Mouse (Mus musculus): ENCODE measurements around the gene Arhgap35.
"Not testable (repeated sequence)": the region's sequence is repeated elsewhere in the genome, so short reads cannot be mapped to it uniquely, and the experiment has no call there.

The Arhgap35 gene

DNA sequence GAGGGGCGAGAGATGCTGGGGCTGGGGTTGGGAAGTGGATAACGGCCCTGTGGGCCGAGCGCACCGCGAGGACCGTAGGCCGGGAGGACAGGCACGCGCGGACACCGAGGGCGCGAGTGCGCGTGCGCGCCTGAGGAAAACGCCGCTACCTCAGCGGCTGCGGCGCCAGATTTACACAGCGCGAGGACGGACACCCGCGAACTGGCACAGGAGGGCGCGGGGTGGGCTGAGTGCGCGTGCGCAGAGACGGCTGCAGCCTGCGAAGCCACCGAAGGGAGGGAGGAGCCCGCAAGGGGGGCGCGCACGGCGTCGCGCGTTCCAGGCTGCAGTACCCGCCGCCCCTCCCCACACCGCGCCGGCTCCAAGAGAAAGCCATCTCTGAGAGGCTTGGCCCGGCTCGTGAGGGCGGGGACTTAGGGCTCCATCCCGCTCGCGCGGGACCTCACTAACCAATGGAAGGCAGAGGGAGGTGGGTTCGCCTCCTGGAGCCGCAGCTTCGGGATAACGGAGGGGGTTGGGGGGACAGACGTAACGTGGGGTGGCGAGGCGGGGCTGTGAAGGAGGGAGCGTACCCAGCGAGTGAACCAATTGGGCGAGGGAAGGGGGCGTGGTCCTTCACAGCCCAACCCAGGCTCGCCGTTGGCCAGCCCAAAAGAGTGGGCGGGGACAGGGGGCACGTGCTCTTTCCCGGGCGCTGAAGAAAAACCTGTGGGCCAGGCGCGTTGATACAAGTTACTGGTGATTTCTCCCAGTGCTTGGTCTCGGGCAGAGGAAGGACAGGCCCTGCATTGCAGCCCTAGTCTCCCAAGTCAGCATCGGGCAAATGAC, at the start of gene Arhgap35:
Gene Arhgap35, minus strand, starts transcription at position 106 of the 828 bp plus-strand sequence.
- DNase-seq, result peak; percentile 99

DNA sequence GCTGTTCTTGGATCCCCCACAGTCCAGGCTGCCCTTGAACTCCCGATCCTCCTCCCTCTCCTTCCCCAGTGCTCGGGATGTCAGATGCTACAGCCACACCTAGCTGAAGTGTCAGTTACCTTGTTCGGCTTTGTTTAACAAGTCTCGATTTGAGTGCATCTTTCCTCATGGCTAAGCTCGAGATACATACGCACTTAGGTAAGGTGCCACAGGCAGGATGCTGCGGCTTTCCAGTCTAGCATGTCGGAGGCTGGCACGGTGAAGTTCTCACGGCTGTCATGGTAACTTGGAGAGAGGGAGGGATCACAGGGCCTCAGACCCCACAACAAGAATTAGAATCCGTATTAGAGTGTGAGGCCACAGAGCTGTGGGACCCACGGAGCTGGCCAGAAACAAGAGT, 29.5 kb upstream of the Arhgap35 start:
- no peak for DNase-seq

DNA sequence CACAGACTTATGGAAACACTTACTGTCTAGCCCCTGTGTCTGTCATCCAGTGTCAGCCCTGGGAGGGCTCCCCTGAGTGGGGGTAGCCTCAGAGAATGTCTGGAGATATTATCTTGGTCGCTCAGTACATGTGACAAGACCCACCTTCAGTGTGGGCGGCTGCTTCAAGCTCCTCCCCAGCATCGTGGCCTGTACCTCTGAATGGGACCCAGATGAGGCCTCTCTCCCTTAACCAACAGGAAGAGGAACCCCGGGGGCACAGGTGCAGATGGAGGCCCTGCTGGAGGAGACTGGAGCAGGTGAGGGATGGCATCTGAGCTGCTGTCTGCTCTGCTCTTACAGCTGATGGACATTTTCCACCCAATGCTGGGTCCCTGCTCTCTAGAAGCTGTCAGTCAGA, 28.3 kb upstream of the Arhgap35 start:
- DNase-seq, result not testable (repeated sequence)

DNA sequence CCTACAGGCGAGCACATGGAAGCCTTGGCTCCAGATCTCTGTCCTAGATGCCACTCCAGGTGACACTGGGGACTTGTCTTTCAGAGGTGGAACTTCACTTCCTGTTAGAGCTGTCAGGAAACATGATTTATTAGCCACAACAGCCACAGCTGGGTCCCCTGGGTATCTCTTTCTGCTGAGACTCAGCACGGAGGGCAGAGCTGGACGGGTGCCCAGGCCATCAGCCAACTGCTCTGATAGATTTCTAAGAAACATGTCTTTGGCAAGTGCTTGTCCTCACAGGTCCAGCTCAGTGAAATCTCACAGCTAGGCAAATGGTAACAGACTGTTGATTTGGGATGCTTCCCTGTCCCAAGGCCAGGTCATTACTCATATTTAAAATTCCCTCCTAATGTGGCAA, 24.2 kb upstream of the Arhgap35 start:
- DNase-seq, result peak; percentile 59

DNA sequence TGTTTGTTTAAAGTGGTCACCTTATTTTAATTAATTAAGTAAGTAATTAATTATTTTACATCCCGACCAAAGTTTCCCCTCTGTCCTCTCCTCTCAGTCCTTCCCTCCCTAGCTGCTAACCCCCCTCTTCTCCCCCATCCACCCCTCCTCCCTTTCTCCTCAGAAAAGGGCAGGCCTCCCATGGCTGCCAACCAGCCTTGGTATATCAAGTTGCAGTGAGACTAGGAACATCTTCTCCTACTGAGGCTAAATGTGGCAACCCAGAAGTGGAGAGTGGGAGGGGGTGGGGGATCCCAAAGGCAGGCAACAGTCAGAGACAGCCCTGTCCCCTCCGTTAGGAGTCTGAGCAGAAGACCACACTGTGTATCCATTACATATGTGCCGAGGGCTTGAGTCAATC, 20.3 kb upstream of the Arhgap35 start:
- DNase-seq, result no peak

DNA sequence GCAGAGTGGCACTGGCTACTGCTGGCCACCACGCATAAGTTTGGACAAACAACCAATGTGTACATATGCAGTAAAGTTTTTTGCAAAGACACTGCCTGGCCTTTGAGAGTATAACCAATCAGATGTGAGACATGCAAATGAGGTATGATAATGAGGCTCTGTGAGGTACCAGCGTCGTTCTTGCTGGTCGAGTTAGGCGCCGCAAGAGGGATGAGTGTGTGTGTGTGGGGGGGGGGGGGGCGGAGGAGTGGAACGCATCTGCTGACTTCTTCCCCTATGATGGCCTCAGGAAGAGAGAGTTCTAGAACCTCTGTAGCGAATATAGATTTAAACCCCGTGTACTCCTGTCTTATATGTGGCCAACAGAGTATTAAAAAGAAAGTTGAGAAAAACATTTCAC, 19.1 kb upstream of the Arhgap35 start:
- DNase-seq, result not testable (repeated sequence)

DNA sequence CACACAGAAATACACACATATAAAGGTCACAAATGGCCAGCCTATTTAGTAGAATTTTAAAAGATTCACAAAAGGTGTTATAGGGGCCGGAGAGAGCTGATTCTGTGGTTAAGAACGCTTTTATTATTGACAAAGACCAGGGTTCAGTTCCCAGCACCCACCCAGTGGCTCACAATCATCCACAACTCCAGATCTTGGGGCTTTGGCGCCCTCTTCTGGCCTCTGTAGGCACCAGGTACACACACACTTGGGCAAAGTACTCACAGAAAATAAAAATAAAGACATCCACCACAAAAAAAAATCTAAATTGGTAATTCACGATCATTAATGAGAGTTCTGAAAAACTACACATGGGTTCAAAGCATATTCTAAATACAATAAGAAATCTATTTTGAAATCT, 17.1 kb upstream of the Arhgap35 start:
- no peak for DNase-seq

DNA sequence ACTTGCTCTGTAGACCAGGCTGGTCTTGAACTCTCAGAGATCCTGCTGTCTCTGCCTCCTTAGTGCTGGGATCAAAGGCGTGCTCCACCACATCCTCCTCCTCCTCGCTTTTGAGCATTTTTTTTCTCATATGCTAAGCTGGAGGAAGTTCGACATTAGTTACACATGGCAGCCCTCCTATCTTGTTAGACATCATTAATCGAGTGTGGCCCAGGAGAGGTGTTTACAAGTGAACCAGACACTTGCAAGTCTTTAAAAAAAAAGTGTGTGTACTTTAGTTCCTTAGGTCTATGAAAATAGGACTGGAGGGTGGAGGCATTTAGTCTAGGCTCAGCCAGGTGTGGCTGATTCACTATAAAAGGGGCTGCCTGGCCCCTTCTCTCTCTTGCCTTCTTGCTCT, 16.2 kb upstream of the Arhgap35 start:
- no peak for DNase-seq

DNA sequence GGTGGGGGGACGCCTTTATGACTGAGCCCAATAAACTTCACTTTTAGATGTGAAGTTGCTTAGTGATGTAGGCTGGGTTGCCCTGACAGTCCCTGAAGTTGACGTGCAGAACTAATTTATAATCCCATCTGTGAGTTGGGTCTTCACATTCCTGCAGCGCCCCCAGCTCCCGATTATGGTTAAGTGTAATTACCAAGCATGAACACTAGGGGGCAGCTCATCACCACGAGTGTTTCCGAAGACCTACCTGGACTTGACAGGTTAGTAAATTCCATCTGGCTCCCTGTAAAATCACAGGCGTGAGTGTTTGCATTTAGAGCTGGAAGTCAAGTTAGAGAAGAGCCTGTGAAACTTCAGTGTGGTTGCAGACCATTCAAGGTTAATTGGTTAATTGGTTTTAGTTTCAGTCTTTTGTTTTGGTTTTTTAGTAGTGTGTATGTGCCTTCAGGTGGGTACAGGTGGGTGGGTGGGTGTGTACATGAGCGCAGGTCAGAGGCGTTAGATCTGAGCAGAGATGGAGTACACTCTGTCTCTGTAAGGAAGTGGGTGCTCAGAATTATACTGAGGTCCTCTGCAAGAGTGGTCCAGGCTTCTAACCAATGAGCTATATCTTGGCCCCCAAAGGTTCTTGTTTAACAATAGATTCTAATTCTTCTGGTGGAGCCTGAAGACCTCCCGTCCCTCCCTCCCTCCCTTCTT, 15.0 kb upstream of the Arhgap35 start:
- DNase-seq, result peak; percentile 29

DNA sequence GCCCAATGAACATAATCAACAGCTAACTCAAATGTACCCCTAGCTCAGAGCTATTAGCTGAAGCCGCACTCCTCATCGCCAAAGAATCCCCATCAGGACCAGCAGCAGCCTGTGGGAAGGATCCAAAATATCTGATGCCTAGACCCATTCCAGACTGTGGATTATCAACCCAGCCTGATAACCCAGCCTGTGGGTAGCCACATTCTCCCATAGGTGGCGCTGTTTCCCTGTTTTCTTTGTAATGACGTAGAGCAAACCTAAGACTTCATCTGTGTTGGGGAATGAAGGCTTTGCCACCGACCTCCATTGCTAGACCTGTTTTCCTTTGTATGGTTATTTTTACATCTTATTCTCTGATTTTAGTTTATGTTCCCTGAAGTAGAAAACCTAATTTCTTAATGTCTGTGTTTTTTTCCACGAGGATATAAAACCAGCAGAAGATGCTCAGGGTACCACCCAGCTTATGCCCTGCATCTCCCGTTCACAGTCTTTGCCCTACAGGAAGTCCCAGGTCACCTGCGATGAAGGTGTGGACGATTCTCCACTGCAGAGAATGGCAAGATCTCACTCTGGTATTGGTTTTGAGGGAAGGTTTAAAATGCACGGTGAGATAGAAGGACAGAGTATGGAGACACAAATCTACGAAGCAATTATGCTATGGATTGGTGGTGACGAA, 13.4 kb upstream of the Arhgap35 start:
- peak; percentile 73 for DNase-seq

DNA sequence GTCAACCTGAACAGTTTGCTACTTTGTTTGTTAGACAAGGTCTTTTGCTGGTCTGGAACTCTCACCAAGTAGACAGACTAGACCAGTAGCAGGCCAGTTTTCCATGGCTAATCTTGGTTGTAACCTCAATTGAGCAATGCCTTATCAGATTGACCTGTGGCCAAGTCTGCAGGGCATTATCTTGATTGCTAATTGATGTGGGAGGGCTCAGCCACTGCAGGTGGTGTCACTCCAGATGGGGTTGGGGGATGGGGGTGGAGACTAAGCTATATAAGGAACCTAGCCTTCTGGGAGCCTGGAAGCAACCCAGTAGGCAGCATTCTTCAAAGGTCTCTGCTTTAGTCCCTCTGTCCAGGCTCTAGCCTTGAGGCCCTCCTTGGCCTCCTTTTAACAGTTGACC, 8.9 kb upstream of the Arhgap35 start:
- DNase-seq, result no peak

DNA sequence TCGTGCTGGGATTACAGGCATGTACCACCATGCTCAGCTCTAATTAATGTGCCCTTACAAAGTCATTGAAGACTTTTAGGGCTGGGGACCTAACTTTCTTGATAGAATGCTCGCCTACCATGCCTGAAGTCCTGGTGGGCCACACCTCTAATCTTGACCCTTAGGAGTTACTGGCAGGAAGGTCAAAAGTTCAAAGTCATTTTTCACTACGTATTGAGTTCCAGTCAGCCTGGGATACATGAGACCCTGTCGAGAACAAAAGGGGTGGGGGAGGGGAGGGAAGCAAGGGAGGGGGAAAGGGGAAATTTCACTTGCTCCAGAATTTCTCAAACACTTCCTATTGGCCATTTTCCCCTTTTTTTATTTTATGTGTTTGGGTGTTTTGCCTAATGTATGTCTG, 8.3 kb upstream of the Arhgap35 start:
- DNase-seq, result no peak

DNA sequence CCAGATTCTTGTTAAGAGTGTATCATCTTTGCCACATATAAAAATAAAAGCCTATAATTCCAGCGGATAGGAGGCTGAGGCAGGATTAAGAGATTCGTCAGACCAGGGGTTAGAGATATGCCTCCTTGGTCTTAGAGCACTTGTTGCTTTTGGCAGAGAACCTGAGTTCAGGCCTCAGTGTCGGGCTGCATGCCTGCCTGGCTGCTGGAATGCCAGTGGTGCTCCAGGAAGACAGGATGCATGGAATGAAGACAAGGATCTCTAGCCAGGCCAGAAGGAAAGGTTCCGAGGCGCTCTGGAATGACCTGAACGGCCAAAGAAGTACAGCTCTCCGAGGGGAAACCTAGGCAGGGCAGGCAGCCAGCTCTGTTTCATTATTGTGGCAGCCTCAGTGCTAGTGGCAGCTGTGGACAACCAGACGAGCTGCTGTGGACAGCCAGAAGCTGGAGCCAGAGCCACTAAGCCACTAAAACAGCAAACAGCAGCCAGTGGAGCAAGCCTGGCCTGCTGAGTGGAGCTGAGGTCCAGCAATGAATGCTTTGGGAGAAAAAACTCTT, 6.4 kb upstream of the Arhgap35 start:
- no peak for DNase-seq

DNA sequence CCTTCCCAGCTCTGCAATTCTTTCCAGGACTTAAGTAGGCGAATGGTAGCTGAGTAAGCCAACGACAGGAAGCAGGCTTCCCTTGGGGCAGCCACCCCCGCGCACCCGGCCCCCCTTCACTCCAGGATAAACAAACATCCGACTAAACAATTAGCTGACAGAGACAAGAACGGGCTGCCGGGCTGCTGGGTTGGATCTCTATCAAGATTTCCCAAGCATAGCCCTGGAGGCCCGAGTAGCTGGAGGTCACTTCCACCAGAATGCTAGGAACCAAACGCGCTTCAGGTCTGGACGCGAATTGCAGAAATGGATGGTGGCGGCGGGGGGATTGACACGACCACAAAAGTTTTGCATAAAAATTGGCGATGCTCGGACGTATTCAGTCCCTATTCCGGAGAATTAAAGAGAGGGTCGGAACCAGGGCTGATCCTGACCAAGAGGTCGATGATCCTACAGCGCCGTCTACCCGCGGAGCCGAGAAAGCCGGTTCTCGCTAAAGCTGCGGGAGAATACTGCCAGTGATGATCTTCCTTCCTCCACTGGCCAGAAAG, 3.9 kb upstream of the Arhgap35 start:
- DNase-seq, result peak; percentile 60

DNA sequence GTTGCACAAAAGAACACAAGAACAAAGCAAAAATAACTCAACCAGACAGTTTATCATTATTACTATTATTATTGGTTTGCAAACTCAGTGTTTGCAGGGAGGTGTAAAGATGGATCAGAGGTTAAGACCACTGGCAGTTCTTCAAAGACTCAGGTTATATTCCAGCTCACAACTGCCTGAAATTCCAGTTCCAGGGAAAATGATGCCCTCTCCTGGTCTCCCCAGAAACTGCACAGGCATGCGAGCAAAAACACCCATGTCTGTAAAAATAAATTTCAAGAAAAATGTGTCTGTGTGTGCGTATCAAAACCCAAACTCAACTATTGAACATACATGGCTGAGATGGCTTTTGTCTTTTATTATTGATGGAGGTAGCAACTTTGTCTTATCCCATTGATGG, 2.3 kb upstream of the Arhgap35 start:
- peak; percentile 69 for DNase-seq

DNA sequence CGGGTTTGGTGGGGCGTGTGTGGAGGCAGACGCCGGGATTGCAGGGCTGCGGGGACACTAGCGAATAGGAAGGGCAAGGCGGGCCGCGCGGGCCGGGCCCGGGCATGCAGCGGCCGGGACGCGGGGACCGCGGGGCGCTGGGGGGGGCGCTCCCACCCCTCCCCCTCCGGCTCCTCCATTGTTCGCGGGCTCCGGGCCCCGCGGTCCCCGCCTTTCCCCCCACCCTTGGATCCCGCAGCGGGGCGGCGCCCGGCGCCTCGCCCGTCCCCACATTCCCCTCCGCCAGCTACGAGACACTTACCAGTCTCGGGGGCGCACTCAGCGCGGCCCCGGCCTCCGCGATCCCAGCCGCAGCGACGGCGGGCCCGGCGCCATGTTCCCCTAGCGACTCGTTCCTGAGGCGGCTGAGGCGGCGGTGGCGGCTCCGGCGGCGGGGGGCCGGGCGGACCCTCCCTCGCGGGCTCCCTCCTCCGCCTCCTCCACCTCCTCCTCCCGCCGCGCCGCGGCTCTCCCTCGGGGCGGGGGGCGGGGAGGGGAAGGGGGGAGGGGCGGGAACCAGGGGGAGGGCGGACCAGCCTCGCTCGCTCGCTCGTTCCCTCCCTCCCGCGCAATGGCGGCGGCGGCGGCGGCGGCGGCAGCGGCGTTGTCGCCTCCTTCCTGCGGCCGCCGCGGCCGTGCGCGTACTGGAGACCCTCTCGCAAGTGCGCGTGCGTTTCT, 464 bp downstream of the Arhgap35 start:
- DNase-seq, result peak; percentile 76

DNA sequence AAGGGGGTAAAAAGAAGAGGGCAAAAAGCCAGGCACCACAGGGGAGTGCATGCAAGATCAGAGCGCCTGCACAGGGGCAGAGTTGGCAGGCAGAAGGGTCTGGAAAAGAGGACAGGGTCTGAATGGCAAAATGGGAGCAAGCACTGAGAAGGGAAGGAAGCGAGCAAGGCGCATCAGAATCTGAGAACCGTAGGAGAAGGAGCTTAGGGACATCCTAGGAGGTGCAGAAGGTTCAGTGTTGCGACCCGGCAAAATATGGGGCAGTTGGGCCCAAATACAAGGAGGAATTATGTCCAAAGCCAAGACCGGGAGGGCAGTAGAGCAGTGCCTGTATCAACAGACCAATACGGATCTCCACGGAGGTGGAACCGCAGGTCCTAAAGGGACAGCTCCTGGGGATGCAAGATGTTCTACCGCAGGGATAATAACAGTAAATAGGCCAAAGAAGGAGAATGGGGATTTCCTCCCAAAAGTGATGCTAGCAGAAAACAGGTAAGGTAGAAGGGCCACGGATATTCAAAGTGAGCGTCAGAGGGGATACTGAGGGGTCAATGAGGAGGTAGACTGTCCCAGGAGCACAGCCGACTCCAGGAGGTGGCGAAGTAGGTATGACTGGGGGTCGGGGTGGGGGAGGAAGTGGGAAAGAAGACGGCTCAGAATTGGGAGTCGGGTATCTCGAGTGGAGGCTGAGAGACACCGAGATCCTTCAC, 1.2 kb downstream of the Arhgap35 start:
- peak; percentile 18 for DNase-seq

DNA sequence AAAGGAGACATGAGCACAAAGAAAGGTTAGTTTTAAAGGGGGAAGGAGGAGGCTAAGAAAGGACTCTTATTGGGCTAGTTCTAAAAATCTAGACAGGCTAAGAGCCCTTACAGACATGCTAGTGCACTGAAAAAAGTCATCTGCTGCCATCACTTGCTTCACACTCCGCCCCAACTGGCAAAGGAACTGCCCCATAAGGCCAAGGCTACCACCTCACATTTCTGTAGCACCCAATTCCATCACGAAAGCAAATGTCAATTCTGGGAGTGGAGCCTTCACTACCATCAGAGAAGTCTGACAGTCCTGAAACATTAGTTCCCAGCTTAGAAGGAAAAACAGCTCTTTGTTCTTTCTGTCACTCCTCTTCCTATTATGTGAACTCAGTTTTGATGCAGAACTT, 4.4 kb downstream of the Arhgap35 start:
- DNase-seq, result no peak

DNA sequence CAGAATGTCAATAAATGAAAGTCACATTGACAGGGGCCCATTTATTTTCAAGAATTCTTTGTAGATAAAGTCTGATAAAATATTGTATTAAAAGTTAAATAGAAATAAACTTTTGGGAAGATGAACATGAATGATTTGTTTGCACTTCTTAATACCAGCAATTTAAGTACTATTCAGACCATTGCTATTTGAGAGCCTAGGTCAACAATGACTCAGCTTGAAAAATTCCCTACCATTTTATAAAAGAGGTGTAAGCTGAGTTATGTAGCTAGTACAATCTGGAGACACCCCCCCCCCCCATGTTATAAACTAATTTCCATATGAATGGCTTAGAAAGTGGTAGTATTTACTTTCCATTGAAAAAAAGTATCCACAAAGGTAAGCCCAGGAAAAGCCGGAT, 5.8 kb downstream of the Arhgap35 start:
- no peak for DNase-seq

DNA sequence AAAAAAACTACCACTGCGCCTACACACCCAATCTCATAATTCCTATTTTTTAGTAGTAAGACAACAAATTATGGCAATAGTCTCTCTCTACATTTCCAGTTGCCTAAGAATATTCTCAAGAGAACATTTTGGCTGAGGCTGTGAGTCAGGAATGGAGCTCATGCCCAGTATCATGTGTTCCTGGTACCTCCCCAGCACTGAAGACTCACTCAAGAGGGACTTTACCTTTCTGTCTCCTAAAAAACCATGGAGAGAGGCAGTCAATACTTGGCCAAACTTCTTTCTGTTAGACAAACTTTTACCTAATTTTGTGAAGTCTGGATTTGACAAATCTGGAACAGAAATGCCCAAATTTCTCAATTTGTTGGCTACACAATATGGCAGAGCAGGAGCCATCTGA, 6.7 kb downstream of the Arhgap35 start:
- DNase-seq, result no peak

DNA sequence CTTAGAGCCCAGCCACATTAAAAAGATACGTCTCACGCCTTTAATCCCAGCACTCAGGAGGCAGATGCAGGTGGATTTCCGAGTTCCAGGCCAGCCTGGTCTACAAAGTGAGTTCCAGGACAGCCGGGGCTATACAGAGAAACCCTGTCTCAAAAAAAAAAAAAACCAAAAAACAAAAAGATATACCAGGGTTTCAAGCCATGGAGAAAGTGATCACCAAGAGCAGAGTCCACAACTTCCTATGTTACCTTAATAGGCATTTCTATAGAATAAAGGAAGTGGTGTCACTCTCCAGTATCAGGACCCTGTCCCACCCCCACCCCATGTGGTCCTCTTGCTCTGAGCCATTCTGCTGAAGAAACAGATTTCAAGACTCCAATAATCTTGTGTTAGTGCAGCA, 8.0 kb downstream of the Arhgap35 start:
- DNase-seq, result not testable (repeated sequence)

DNA sequence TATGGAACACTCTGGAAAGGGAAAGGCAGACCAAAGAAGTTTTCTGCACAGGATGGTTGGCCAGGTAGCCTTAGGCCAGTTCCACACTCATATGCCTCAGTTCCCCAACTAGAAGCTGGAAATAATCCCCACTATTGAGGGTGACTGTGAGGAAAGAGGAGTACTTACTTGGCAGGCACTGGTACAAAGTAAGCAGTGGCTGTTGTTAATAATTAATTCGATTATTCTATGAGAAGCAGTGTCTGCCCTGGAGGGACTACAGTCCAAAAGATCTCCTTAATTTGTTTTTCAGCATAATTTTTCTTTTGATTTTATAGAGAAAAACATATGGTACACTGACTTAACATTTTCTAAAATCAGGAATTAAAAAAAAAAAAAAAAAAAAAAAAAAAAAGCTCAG, 10.7 kb downstream of the Arhgap35 start:
- DNase-seq, result no peak

Data from right cerebral cortex, postnatal 4 days (tissue).